Mouse (Mus musculus): Measurements from ENCODE around the gene Ifrd2.

Gene Ifrd2

GRCm38 (mm10) chr9:107625351-107626128, 38.1 kb downstream of the Ifrd2 start:
- no peak for DNase-seq

- DNase-seq = no peak
Measured at GRCm38 (mm10) chr9:107626158-107626843, 38.9 kb downstream of the Ifrd2 start.

DNA sequence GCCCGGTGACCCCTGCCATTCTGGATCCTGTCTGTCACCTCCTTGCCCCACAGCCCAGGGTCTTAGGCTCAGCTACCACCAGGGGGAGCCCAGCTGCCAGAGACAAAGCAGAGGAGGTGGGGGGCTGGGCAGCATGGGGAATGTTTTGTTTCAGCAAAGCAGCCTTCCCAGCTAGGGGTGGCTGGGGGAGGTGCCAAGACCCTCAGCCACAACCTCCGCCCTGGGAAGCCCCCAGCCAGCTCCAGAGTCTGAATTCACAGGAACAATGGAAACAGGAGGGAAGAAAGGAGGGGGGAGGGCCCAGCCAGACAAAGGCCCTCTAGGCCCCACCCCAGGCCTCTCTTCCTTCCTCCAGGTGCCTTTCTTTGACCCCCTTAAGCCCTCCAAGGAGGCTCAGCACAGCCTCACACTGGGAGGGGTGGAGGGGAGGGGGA, 39.4 kb downstream of the Ifrd2 start:
- peak; percentile 83 for DNase-seq

- no peak for DNase-seq
Measured at GRCm38 (mm10) chr9:107627387-107628255, 40.2 kb downstream of the Ifrd2 start.

GRCm38 (mm10) chr9:107628721-107629410, 41.4 kb downstream of the Ifrd2 start:
- peak; percentile 55 for DNase-seq

- peak; percentile 2 for DNase-seq
Measured at GRCm38 (mm10) chr9:107629411-107629730, 41.9 kb downstream of the Ifrd2 start.

GRCm38 (mm10) chr9:107629901-107630425, 42.5 kb downstream of the Ifrd2 start:
- peak; percentile 25 for DNase-seq

DNA sequence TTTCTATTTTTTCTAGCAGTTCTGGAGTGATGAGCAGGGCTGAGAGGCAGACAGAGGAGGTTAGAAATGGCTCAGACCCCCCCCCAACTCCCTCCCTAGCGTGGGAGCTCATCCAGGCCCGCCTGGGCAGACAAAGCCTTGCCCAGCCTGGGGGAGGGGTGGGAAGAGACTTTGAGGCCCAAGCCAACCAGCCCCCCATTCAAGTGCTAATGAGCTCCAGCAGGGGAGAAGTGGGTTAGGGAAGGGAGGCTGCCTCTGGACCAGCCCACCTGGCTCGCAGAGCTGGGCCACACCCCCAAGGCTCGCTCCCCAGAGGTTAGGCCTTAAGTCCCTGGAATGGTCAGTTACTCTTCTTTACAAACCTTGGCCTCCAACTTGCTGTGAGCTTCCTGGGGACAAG, 43.1 kb downstream of the Ifrd2 start:
- peak; percentile 6 for DNase-seq

DNA sequence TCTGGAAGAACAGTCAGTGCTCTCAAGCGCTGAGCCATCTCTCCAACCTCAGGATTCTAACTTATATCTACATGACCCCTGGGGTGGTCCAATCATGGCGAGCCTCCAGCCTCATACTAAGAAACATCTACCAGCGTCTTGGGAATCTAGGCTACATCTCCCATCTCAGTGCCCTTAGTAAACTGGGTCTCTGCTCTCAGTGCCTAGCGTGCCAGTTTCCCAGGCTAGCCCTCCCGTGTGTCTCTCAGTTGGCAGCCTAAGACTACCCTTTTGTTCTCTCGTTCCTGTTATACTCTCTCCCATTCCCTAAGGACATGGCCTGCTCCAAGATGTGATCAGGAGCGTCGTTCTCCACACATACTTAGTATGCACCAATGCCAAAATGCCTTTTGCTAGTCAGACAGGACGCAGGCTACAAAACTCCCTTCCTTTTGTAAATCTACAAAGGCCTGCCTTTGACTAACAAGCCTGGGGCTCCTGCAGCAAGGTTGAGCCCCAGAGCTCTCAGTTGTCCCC, 43.9 kb downstream of the Ifrd2 start:
- DNase-seq = peak; percentile 1

GRCm38 (mm10) chr9:107631861-107632260, 44.4 kb downstream of the Ifrd2 start:
- DNase-seq = no peak

DNA sequence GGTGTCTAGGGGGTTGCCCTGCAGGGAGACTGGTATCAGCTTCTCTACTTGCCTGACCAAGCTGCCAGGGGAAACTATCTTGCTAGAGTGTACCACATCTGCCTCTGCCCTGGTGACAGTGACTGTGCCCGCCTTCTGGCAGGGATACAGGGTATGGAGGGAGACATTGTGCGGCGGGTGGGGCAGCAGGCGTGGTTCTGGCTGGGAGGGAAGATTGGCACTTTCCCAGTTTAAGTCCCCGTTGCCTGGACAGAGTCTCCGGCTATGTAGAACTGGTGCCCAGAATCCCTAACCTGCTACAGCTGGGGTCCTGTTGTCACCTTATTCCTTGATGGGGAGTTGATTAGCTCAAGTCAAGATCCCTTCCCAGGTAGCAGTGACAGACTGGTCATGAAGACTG, 45.0 kb downstream of the Ifrd2 start:
- peak; percentile 51 for DNase-seq

DNA sequence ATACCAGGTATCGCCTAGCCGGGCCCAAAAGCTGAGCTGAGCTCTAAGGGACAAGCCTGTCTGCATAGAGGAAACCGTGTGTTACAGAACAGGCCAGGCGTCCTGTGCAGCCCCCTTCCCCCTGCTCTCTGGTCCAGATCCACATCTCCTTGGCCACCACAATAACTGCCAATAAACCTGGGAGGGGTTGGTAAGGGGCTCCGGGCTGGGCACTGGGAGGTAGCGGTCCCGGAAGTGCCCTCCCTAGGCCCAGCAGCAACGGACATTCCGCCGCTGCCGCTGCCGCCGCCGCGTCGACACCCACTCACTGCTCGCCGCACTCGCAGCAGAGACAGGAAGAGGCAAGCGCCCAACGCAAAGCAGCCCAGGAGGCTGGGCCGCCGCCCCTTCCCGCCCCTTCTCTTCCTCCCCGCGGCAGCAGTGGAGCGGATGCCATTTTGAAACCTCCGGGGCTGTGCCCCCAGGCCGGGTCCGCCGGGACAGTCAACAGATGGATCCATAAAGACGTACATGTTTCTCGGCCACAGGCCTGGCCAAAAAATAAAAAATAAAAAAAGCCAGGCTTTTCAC, 45.7 kb downstream of the Ifrd2 start:
- DNase-seq = peak; percentile 80

- peak; percentile 50 for DNase-seq
Measured at GRCm38 (mm10) chr9:107633661-107634405, 46.4 kb downstream of the Ifrd2 start.

- no peak for DNase-seq
Measured at GRCm38 (mm10) chr9:107634406-107635278, 47.2 kb downstream of the Ifrd2 start.

GRCm38 (mm10) chr9:107635279-107636028, 48.0 kb downstream of the Ifrd2 start, which contains the start of gene Gnai2:
Gene Gnai2, minus strand, starts transcription at chr9:107635367.
- peak; percentile 97 for DNase-seq

- no peak for DNase-seq
Measured at GRCm38 (mm10) chr9:107637070-107637469, 49.6 kb downstream of the Ifrd2 start.

DNA sequence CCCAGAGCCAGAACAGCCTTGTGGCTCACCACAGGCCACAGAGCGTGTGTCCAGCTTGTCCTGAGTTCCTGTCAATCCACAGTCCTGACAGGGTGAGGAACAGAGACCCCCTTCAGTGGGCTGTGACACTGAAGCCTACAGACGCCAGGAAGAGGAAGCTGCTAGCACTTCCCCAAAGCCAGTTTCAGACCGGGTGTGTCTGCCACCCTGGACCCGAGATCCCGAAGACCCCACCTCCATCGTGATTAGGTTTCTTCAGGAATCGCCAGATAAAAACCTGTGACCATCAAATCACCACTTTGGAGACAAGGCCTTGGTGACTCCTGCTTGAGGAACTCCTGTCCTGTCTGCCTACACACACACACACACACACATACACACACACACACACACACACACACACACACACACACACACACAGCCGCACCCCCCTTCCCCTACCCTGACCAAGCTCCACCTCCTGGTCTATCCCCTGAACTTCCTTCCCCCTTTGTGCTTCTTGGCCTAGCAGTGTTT, 52.9 kb downstream of the Ifrd2 start:
- DNase-seq = peak; percentile 9

- no peak for DNase-seq
Measured at GRCm38 (mm10) chr9:107641666-107642065, 54.2 kb downstream of the Ifrd2 start.
